8 mouse cellular contexts compared by ENCODE assay signal in genomic region chr14:62492196-62492850, GRCm38 (mm10). TPM values are rescaled to one million over a fixed set of nuclear protein-coding genes. Genes with fewer than 3 reads are reported as not detected.
DNase-seq lines count a peak whose midpoint lies in the region; ATAC-seq and TF ChIP-seq lines count a peak whose summit lies in the region.

No protein-coding gene starts in this region.

- no peak overlapping the region for H3K9ac ChIP-seq in liver, embryonic 12.5 days
- H3K9ac ChIP-seq in neural tube, embryonic 11.5 days (ENCODE audit: low read length), result no peak overlapping the region

- no peaks in the 10 kb centered on the region for H3K36me3 ChIP-seq in liver, embryonic 12.5 days
- H3K36me3 ChIP-seq in kidney, adult 2 months (ENCODE audit: control insufficient read depth, insufficient read depth, low read length), result no peaks in the 10 kb centered on the region
- H3K36me3 ChIP-seq in limb, embryonic 10.5 days, result no peaks in the 10 kb centered on the region
- H3K36me3 ChIP-seq in neural tube, embryonic 11.5 days (ENCODE audit: control insufficient read depth, insufficient read depth, low read length), result no peaks in the 10 kb centered on the region

- H3K4me1 ChIP-seq in liver, embryonic 12.5 days, result no peaks in the 10 kb centered on the region
- no peaks in the 10 kb centered on the region for H3K4me1 ChIP-seq in kidney, adult 2 months (ENCODE audit: control insufficient read depth, insufficient read depth, low read length)
- H3K4me1 ChIP-seq in limb, embryonic 10.5 days, result no peaks in the 10 kb centered on the region
- H3K4me1 ChIP-seq in neural tube, embryonic 11.5 days (ENCODE audit: control insufficient read depth, insufficient read depth, low read length), result no peaks in the 10 kb centered on the region

- TF ChIP-seq POLR2A in kidney, adult 2 months (IDR thresholded peaks at IDR 0.05; ENCODE audit: low read depth, low read length), result no peak

- H3K4me3 ChIP-seq in liver, embryonic 12.5 days, result no peak overlapping the region
- H3K4me3 ChIP-seq in kidney, adult 2 months (ENCODE audit: insufficient read depth, low read depth, low read length), result no peak overlapping the region
- no peak overlapping the region for H3K4me3 ChIP-seq in limb, embryonic 10.5 days
- H3K4me3 ChIP-seq in neural tube, embryonic 11.5 days (ENCODE audit: low read depth, low read length), result no peak overlapping the region

- ATAC-seq in liver, embryonic 12.5 days, result no peak
- ATAC-seq in neural tube, embryonic 11.5 days (ENCODE audit: insufficient read depth, low FRiP score, low TSS enrichment), result no peak

- H3K4me2 ChIP-seq in liver, embryonic 12.5 days, result no peak overlapping the region
- no peak overlapping the region for H3K4me2 ChIP-seq in neural tube, embryonic 11.5 days (ENCODE audit: low read depth)

- 34% methylated on average over 16 of the region's 16 CpGs for WGBS in liver, embryonic 12.5 days (ENCODE audit: insufficient replicate concordance)
- 27% methylated on average over 16 of the region's 16 CpGs for WGBS in kidney, adult 2 months
- WGBS in limb, embryonic 10.5 days, result 45% methylated on average over 16 of the region's 16 CpGs
- WGBS in neural tube, embryonic 11.5 days, result 38% methylated on average over 16 of the region's 16 CpGs

- peak; percentile 66 for DNase-seq in liver
- peak; percentile 86 for DNase-seq in embryo, embryonic 11 days
- DNase-seq in gastrocnemius, postnatal 4 days (ENCODE audit: low spot score in 2 of 2), result peak; percentile 31 to 71
- DNase-seq in kidney, adult 2 months, result peak; percentile 84
- peak; percentile 69 for DNase-seq in limb, embryonic 10.5 days (ENCODE audit: low spot score)
- DNase-seq in neural tube, embryonic 11.5 days (ENCODE audit: low spot score), result peak; percentile 84
- DNase-seq in testis, postnatal 14 days (ENCODE audit: low spot score), result peak; percentile 53

- peak; percentile 100; the same call in 1 of the 2 replicates for TF ChIP-seq CTCF in kidney, adult 2 months (conservative IDR thresholded peaks at IDR 0.05; ENCODE audit: insufficient read depth, insufficient read length, low read depth, low read length)

- H3K27ac ChIP-seq in liver, embryonic 12.5 days, result no peak overlapping the region
- no peak overlapping the region for H3K27ac ChIP-seq in kidney, adult 2 months (ENCODE audit: insufficient read depth, low read depth, low read length)
- H3K27ac ChIP-seq in limb, embryonic 10.5 days, result no peak overlapping the region
- H3K27ac ChIP-seq in neural tube, embryonic 11.5 days (ENCODE audit: low read depth, low read length), result no peak overlapping the region

- H3K27me3 ChIP-seq in liver, embryonic 12.5 days (replicated peaks), result no peaks in the 10 kb centered on the region; the same call in 1 of the 2 replicates
- H3K27me3 ChIP-seq in kidney, adult 2 months (replicated peaks; ENCODE audit: control insufficient read depth, insufficient read depth, low read length), result no peaks in the 10 kb centered on the region
- H3K27me3 ChIP-seq in limb, embryonic 10.5 days (ENCODE audit: low read depth, poor library complexity, severe bottlenecking), result no peaks in the 10 kb centered on the region
- H3K27me3 ChIP-seq in neural tube, embryonic 11.5 days (ENCODE audit: control insufficient read depth, insufficient read depth, low read length), result no peaks in the 10 kb centered on the region

- H3K9me3 ChIP-seq in liver, embryonic 12.5 days (replicated peaks), result no peaks in the 10 kb centered on the region
- no peaks in the 10 kb centered on the region for H3K9me3 ChIP-seq in limb, embryonic 10.5 days (replicated peaks)
- no peaks in the 10 kb centered on the region for H3K9me3 ChIP-seq in neural tube, embryonic 11.5 days (ENCODE audit: control insufficient read depth, low read length)

RNA-seq across cellular contexts. Expression of gene Gucy1b2, which starts 36.2 kb away (rescaled TPM):
- polyA plus RNA-seq in liver, embryonic 12.5 days (2016; fragmentation: Nextera tagmentation; extraction: Ambion mirVana), result not detected in 2 replicates
- under 1 TPM in 1 of 2 experiments, not detected in 1; 0.12 TPM for total RNA-seq in gastrocnemius, postnatal 4 days (2021)
- 0.03 and 0.05 TPM in 2 replicates for polyA plus RNA-seq in kidney, adult 2 months (2012; rRNA removed)
- polyA plus RNA-seq in limb, embryonic 10.5 days (2016; fragmentation: Nextera tagmentation; extraction: Ambion mirVana), result 0.05 and 0.21 TPM in 2 replicates
- 0.08 and 0.11 TPM in 2 replicates for polyA plus RNA-seq in neural tube, embryonic 11.5 days (2014; fragmentation: Nextera tagmentation; extraction: Ambion mirVana)
